Mouse (Mus musculus): ENCODE measurements around the gene 4930455H04Rik.

DNA sequence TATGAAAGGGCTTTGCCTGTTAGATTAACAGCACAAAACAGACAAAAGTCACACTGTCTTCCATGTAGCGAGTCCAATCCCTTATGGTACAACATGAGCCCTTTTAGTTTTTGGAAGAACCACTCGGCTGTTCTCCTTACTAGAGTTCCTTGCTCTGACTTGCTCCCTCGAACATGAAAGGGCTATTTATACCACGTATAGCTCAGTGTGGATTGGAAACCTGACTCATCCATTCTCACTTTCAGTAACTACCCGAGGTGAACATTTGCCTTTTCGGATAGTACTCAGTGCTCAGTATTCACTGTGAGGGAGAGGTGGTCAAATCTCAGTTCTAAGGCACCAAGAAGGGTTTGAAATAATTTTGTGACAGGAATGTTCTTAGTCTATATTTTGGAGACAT lies 35.3 kb downstream of the 4930455H04Rik start:
- no peak for TF ChIP-seq CTCF (IDR thresholded peaks at IDR 0.05; ENCODE audit: low read depth, low read length)
- no peak for TF ChIP-seq POLR2A (IDR thresholded peaks at IDR 0.05; ENCODE audit: extremely low read depth, insufficient read depth, low read length)

Measured in liver, adult 2 months (tissue).